Mouse (Mus musculus): ENCODE data around the gene Cytl1. TPM values are rescaled to one million over a fixed set of nuclear protein-coding genes. Genes with fewer than 3 reads are reported as not detected.

Cytl1 gene
- polyA plus RNA-seq (2012; rRNA removed), result 16.2 and 19.6 TPM in 2 replicates

DNA sequence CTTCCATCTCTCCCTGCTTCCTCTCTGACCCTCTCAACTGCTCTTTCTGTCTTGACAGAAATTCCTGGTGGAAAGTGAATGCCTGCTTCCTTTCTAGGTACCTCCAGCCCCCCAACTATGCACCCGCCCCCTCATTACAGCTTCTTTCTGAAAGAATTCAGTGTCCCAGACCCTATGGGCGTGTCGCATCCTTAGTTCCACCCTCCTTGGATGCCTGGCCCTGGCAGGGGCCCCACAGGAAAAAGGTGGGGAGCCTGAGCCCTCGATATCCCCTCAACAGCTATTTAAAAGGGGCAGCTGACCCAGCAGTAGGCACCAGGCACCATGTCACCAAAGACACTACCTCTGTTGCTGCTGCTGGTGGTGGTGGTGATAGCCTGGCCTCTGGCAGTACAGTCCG lies at the start of gene Cytl1:
Cytl1 (plus strand) TSS at position 296 of the 400 bp plus-strand sequence.
- DNase-seq (ENCODE audit: low read depth), result no peak

DNA sequence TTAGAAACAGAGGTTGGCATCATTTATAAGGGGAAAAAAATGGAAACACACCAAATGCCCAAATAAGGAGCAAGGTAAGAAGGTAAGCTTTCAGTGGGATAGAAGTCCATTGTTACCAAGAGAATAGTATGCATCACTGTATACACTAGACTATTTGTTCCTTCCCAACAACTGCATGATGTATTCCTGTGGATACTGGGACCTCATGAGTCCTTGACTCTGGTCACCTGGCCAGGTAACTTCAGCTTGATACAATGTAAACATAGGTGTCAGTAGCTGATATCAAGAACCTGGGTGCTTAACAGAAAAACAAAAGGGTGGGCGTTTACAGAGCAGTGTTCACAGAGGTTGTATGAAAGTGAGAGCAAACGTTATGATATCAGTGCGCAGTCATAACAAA lies 42.6 kb upstream of the Cytl1 start:
- DNase-seq (ENCODE audit: low read depth), result no peak

DNA sequence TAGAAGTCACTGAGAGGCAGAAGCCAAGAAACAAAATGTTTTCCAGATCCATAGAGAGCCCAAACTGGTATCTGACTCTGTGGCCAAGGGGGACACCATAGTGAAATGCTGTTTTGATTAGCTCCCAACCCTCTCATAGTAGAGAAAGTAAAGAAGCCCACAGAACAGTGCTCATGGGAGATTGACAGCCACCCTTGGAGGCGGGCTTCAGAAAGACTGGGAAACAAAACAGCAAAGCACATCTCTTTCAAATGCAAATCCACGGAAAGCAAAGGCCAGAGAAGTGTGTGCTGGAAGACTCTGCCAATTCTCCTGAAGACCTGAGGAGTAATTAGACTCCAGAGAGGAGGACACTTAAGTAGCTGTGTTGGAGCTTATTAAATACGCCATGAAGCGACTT lies 39.5 kb upstream of the Cytl1 start:
- no peak for DNase-seq (ENCODE audit: low read depth)

DNA sequence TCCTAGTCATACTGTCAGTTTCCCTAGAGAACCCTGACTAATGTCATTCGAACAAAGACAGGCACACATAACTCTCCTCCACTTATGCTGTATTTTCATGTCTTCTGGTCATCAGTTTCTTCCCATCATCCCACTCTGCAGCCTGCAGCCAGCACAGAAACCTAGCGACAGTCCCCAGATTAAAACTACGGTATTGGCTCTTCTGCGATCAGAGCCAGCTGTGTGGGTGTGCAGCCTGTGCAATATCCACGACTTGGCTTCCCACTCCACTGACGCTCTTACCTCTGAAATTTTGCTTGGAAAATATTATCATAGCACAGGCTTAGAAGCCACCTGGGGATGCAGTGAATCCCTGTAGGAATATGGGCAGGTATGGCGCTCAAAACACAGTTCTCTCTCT lies 38.0 kb upstream of the Cytl1 start:
- DNase-seq (ENCODE audit: low read depth), result no peak

DNA sequence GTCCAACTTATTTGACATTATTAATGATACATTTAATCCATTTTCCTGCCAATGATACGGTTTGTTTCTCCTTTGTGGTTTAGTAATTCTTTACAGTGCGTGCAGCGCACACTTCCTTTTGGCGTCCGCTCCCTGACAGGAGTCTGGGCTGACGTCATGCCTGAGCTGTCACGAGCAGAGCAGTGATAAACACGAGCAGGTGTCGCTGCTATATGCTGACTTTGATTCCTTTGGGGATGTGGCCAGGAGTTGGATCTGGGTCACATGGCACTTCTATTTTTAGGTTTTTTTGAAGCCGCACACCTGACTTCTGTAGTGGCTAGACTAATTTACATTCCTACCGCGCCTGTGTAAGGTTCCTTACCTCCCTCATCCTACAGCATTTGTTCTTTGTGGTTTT lies 35.6 kb upstream of the Cytl1 start:
- DNase-seq (ENCODE audit: low read depth), result no peak

DNA sequence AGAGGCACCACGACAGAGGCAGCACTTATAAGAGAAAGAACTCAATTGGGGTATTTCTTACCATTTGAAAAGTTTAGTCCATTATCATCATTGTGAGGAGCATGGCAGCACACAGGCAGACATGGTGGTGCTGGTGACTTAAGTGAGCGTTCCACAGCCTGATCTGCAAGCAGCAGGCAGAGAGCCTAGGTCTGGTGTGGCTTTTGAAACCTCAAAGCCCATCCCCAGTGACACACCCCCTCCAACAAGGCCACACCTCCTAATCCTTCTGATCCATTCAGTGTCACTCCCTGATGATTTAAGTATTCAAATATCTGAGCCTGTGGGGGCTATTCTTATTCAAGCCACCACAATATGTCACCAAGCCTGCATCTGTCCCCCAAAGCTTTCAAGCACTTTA lies 30.4 kb upstream of the Cytl1 start:
- DNase-seq (ENCODE audit: low read depth), result no peak

DNA sequence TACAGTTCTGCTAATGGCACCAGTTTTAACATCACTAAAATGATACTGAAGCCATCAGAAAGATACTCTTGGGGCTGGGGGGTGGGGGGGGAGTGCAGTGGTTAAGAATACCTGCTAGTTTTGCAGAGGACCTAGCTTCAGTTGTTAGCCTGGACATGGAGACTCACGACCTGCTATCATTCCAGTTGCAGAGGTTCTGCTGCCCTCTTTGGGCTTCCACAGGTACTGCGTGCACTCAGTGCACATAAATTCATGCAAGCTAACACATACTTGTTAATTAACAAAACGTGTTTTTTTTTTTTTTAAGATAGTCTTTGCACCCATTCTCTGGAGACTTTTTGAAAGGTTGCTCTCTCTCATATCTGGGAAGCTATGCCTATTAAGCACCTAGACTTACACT lies 27.2 kb upstream of the Cytl1 start:
- no peak for DNase-seq (ENCODE audit: low read depth)

DNA sequence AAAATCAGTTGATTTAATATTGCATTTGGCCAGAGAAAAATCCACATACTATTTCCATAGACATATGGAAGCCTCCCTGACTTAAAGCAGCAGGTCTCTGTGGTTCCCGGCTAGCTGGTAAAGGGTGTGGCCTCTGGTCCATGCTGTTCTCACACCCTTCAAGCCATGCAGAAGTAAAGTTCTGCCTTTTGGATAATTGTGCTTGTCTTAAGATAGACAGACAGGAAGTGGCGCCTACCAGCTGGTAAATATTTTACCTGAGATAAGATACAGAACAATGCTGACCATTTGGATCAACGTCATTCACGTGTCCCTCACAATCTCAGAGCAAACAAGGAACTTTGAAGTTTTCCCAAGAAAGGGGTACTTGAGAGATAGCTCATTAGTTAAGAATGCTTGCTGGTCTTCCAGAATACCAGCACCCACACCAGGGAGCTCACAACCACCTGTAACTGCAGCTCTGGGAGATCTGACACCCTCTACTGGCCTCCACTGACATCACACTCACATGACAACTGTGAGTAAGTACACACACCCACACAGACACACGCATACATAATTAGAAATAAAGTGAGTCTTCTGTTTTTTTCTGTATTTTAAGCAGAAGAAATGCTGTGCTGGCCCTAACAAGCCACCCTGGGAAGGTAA lies 25.9 kb upstream of the Cytl1 start:
- no peak for DNase-seq (ENCODE audit: low read depth)

DNA sequence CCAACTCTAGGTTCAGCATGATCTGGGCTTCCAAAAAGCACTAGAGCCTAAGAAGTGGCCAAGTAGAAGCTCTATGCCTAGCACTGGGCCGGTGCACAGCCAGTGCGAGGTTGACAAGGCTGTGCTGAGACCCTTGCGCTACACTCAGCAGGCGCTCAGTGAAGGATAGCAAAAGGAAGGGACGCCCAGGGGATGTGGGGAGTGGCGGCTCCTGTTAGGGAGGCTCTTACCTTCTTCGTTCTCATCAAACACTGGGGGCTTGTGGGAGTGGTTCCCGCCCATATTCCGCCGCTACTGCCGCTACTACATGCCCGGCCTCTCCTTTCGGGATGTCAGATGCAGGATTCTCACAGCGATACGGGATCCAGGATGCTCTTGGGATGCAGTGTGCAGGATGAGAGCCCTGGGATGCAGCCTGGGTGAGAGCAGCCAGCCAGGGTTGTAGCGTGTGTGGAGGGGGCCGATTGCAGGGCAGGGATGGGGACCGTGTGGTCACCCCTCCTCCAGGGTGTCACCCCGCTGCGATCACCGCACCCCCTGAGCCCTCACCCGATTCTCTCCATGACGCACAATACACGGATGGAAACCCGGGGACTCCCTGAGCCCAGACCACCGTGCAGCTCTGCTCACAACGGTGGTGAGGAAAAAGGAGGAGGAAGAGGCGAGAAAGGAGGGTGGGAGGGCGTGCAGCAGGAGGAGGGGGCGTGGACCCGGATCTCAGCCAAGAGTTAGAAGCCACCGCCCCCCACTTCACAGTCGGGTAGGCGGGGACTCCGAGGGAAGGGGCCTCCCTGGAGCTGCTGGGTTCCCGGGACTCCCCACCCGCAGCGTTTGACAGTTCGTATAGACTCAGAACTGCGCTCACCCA lies 18.6 kb upstream of the Cytl1 start, which contains the start of gene Stk32b:
Stk32b (minus strand) TSS at position 667 of the 868 bp plus-strand sequence.
- no peak for DNase-seq (ENCODE audit: low read depth)

DNA sequence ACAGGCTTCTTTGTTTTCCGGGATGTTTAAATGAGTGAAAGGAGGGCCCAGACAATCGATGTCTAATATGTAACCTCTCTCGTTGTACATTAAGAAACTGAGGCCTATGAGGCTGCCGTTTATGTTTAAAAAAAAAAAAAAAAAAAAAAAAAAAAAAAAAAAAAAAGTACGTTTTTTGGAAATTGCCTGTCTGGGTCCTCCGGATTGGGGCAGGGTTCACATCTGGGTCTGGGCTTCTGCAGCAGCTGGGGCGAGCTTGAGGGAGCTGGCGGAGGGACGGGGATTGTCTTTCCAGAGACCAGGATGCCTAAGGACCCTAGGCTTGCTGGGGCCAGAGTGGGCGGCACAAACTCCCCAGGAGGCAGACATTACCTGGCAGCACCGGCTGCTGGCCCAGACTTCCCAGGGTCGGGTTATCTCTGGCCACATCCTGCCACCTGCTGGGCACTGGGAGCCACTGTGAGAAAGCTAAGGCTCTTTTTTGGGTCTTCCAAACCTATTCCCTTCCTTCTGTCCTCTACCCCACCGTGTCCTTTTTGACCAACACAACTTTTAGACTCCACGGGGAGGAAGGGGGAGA lies 17.8 kb upstream of the Cytl1 start:
- no peak for DNase-seq (ENCODE audit: low read depth)

DNA sequence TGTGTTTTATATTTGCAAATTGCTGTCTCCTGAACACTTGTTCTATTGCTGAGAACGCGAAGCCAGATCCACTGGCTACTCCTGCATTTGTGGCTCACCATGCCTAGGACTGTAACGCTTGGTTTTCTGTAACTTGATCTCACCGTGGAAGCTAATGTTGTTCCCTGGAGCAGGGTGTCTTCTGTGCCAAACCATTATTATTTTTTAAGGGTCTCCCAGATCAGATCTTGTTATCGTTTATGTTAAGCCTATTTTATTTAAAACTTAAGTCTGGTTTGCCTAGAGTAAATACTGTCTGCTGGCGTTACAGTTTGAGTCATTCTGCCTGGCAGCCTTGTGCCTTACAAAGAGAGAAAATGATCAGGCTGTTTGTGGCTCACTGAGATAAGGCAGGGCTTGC lies 14.6 kb upstream of the Cytl1 start:
- no peak for DNase-seq (ENCODE audit: low read depth)

DNA sequence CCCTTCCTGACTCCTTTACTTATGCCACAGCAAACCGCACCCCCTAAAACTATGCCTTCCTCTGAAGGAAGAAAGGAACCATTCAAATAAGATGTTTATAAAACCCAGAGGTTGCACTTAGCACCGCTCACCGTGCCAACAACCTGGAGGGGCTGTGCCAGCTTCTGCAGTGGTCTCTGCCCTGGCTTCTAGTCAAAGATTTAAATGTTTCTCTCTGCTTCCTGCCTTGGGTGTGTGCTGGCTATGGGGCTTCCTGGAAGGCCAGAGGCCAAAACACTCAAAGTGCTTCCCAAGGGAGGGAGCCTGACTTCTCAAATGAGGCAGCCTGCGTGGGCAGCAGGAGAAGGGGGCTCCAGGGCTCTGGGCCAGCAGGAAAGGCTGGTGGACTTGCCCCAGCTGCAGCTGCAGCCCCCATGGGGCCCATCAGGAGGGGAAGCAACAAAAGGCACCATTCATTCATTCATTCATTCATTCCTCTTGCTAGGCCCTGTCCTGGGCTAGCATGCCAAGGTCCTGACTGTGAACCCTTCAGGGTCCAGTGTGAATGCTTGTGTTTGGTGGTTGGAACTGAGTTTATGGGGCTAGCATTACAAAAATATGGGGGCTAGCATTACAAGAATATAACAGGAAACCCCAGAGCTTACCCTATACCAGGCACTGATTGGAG lies 10.0 kb upstream of the Cytl1 start:
- DNase-seq (ENCODE audit: low read depth), result no peak

DNA sequence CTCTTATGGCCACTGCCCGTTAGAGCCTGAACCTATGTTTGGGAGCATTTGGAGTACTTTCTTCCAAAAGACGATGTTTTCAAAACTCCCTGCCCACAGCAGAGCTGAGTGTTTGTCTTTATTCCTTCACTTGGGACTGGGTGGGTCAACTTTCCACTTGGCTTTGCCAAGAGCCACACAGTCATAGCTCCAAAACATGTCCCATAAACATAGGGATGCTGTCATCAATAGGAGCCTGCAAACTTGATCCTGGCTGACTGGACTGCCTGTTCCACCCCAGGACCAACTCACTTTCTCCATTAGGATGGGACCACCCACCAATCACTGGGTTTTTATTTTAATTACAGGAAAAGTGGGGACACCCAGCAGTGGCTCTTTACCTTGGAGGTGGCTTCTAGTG lies 4.5 kb upstream of the Cytl1 start:
- no peak for DNase-seq (ENCODE audit: low read depth)

DNA sequence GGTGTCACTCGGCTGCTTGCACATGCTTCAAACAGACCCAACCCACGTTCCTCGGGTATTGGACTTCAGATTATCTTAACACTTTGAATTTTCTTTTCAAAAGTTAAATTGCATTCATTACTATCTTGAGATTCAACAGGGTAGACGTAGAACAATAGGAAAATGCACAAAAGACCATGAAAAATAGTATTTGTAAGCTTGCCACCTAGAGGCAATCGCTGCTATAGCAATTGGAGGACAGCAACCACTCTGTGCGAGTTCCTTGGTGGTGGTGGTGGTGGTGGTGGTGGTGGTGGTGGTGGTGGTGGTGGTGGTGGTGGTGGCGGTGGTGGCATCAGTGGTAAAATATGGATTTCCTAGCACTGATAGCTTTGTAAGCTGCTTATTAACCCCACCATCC lies 894 bp downstream of the Cytl1 start:
- no peak for DNase-seq (ENCODE audit: low read depth)

DNA sequence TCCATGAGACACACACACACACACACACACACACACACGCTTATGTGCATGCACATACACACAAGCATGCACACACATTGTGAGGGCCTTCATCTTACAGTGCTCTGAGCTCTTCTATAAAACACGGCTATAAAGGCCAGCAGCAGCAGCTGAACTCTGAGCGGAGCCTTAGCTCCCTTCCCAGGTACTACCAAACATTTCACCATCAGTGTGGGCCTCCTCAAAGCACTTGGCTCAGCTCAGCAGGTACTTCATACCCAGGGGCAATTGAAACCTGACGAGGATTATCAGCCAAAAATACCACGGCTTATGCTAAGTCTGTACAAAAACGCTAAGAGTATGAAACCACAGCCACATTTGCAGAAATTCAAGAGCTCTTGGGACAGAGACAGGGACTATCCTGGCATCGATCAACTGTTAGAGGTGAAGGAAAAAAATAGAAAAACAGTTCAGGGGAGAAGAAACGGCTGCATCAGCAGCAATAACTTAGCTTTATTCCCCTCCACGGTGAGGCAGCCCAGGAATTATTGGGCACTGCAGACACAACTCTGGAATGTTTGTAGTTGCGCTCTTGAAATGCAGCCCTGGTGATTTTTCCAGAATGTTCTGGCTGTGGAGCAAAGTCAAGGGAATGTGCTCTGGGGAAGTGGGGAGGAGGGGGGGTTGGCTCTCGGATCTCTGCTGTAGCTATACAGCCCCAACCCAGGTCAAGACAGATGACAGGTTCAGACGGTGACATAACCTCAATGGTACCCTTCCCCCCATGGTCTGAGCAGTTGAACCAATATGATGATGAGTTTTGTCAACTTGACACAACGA lies 8.8 kb downstream of the Cytl1 start:
- DNase-seq (ENCODE audit: low read depth), result no peak

DNA sequence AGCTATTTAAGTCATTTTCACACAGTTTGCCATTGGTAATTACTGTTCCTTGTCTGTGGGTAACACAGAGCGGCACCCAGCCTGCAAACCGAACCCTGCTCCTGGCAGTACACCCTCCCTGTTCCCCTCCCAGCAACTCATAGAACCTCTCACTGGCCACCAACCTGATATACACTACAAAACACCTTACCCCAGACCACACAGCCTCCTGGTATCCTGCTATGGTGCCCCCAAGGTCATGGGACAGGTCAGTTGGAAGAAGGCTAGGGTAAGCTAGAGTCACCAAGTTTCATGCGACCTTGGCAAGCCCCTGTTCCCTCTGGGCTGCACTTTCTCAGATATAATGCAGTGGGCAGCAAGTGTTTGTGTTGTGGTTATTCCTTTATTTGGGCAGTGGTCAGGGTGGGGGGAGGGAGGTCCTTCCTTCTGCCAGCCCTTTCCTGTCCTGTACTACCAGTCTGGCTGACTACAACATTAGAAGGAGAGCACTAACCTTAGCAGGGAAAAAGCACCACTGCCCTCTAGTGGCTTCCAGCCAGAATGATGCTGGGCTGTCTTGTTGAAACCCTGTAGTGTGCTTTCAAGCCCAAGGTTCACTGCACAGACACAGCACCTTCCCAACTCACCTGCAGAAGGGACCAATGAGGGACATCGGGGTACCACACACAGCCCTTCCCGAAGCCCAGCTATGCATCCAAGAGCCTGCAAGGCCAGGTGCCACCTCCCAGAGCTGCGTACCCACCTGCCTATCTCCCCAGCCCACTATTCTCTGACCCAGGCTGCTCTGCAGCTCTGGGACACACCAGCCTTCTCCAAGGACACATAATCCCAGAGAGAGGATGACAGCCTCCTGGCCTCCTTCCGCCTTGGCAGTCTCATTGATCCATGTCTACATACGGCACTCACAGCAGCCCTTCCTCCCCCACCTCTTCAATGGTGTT lies 17.0 kb downstream of the Cytl1 start:
- no peak for DNase-seq (ENCODE audit: low read depth)

DNA sequence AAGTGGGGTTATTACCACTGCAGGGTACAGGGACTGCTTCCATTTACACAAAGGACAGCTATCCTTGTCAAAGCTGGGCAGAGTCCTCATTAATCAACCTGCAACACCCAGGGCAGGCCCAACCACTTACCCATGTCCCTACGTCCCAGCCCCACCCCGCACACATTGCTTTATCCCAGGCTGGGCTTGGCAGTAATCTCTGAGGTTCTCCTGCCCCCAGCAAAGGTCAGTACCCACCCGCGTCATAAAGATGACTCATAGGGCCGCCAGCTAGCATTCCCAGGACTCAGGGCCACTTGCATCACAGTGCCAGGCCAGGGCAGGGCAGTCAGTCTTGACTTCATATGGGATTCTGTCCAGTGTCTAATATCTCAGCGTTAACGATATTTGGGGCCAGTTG lies 18.0 kb downstream of the Cytl1 start:
- no peak for DNase-seq (ENCODE audit: low read depth)

DNA sequence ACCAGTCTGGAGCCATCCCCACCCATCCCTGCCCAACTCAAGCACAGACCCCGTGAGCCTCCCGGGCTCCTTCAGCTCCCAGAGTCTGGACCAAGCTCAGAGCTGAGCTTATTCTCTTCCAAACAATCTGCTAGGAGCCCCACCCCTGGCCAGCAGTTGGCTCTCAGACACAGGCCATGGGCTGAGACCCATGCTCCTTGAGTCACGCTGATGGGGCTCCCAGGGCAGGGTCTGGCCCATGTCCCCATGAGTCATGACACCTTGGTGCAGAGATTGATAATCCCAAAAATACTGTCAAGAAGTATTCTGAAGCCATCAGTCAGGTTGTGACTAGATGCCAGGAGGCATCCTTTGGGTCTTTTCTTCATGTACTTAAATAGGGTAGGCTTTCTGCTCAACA lies 26.7 kb downstream of the Cytl1 start:
- no peak for DNase-seq (ENCODE audit: low read depth)

DNA sequence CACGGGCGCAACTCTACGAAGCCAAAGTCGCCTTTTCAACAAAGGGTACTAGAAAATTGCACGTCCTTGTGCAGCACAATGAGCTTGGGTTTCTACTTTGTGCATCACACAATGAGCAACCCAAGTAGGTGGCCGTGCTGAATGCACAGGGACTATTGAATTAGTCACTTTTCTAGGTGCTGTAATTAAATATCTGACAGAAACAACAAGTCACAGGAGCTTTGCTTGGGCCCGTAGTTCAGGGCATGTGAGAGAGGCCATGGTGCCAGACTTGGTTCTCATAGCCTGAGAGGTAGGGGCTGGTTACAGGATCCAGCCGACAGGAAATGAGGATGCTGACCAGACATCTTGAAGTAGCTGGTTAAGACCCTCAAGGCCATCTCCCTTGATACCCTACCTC lies 30.5 kb downstream of the Cytl1 start:
- DNase-seq (ENCODE audit: low read depth), result no peak

DNA sequence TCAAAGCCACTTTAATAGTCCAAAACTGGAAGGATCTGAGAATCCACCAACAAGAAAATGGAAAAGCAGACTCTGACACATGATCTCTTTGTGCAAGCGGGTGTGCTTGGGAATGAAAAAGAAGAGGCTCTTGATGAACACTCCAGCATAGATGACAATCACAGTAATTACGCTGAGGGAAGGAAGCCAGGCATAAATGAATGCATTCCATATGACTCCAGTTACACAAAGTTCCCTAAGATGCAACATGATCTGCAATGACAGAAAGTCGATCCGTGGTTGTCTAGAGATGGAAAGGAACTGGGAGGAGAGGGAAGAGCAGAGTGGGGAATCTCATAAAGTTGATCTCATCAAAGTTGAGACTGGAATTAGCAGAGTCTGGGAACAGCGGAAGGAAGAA lies 31.9 kb downstream of the Cytl1 start:
- DNase-seq (ENCODE audit: low read depth), result no peak
